Mouse (Mus musculus) MEL (cell line): Measurements from ENCODE around the gene Apba2.

ENCODE experiments used
- CHD1 ChIP-seq: IDR thresholded peaks from 2 replicates; pipeline ENCODE4 v1.6.1; 2012; ENCODE audit warnings: low read depth, mild to moderate bottlenecking, inconsistent platforms, low read length, improper control_type of control experiment
- CTCF ChIP-seq, 3 experiments: IDR thresholded peaks in 2 of 3; conservative IDR thresholded peaks in 1 of 3; 2 replicates each; pipeline ENCODE4 v1.5.1; 2011 to 2012; ENCODE audit warnings: low read length in 3 of 3, low read depth in 2 of 3, mild to moderate bottlenecking in 2 of 3, improper control_type of control experiment in 1 of 3, inconsistent platforms in 1 of 3, mixed read lengths in 1 of 3, moderate library complexity in 1 of 3; ENCODE audit not compliant: control insufficient read depth in 1 of 3, insufficient read depth in 1 of 3, poor library complexity in 1 of 3, severe bottlenecking in 1 of 3
- EP300 ChIP-seq, 2 experiments: IDR thresholded peaks; 2 replicates each; pipeline ENCODE4 v1.6.1; 2011; ENCODE audit warnings: improper control_type of control experiment in 2 of 2, low read length in 2 of 2, low read depth in 1 of 2, mild to moderate bottlenecking in 1 of 2
- SIN3A ChIP-seq: IDR thresholded peaks from 2 replicates; pipeline ENCODE4 v1.6.1; 2012; ENCODE audit warnings: low read length, improper control_type of control experiment, inconsistent platforms
- ZC3H11A ChIP-seq: IDR thresholded peaks from 2 replicates; pipeline ENCODE4 v1.6.1; 2012; ENCODE audit warnings: low read depth, mild to moderate bottlenecking, inconsistent platforms, low read length, improper control_type of control experiment
- ZNF384 ChIP-seq: IDR thresholded peaks from 2 replicates; pipeline ENCODE4 v1.6.1; 2012; ENCODE audit warnings: low read depth, mild to moderate bottlenecking, inconsistent platforms, low read length, improper control_type of control experiment

DNA sequence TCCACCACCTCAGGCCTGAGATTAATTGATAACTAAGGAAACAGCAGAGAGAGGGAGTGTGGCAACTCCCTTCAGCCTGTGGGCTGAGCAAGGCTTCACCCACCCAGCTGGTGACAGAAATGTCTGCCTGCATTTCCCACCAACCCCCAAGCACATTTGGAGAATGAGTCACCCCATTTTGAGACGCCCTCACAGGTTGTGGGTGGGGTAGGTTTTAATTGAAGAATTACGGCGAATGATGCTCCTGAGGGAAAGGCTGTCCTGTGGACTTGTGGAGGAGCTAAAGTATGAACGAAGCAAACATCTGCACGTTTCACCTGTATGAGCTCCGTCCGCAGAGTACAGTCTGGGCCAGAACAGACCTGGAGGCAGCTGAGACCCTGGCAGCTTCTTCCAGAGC lies 250.6 kb downstream of the Apba2 start:
- TF ChIP-seq EP300 (IDR thresholded peaks at IDR 0.05; ENCODE audit: low read depth in 1 of 2, low read length in 2 of 2) (no peak), SIN3A (no peak), ZC3H11A (no peak), ZNF384 (no peak), CHD1 (no peak), CTCF (IDR thresholded peaks at IDR 0.05 in 2 of 3, conservative IDR thresholded peaks at IDR 0.05 in 1 of 3; ENCODE audit: control insufficient read depth in 1 of 3, insufficient read depth in 1 of 3, low read depth in 2 of 3, low read length in 3 of 3, poor library complexity in 1 of 3, severe bottlenecking in 1 of 3) (no peak)
